Mouse (Mus musculus): ENCODE results near the gene Ror2.

DNA sequence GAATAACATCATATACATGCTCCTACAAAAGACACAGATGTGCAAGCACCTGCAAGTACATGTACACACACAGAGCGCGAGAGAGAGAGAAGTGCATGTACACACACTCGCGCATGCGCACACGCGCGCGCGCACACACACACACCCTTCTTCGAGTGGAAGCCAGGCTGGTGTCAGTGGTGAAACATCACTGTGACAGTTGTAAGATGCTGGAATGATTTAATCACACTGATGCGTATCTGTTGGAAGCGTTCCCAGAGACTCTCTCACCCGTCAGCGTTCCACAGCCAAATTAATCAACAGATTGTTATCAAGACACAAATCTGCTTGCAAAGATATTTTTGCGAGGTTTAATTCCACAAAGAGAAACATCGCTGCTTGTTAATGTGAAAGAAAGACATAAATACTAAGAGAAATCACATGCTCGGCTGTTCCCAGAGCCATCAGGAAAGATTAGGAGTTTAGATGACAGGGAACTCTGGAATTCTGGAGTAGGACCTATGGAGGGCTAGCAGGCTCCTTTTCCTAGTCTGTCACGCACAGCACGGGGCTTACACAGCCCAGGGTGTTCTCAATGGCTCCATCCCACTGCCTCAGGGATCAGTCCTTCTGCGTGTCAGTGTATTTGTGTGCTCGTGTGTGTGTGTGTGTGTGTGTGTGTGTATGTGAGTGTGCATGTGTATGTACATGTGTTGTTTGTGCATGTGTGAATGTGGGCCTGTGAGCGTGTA is 199.2 kb downstream of the Ror2 start:
- TF ChIP-seq CTCF (IDR thresholded peaks at IDR 0.05; ENCODE audit: extremely low read depth, insufficient read length, insufficient replicate concordance, low read depth, low read length) (no peak), POLR2A (IDR thresholded peaks at IDR 0.05; ENCODE audit: low read depth, low read length) (no peak)

Measured in small intestine, adult 2 months (tissue).